Mouse (Mus musculus) liver, adult (tissue): ENCODE results near the gene Rcc1.

Experiments used
- GATA4 ChIP-seq: IDR thresholded peaks from 2 replicates; pipeline ENCODE4 v1.6.1; 2014; ENCODE audit warnings: mild to moderate bottlenecking, low read length; ENCODE audit not compliant: insufficient replicate concordance

Gene Rcc1

GRCm38 (mm10) chr4:132345843-132346212 lies 7.6 kb downstream of the Rcc1 start:
- no peak for TF ChIP-seq GATA4

GRCm38 (mm10) chr4:132345135-132345842 lies 8.1 kb downstream of the Rcc1 start:
- TF ChIP-seq GATA4: no peak

DNA sequence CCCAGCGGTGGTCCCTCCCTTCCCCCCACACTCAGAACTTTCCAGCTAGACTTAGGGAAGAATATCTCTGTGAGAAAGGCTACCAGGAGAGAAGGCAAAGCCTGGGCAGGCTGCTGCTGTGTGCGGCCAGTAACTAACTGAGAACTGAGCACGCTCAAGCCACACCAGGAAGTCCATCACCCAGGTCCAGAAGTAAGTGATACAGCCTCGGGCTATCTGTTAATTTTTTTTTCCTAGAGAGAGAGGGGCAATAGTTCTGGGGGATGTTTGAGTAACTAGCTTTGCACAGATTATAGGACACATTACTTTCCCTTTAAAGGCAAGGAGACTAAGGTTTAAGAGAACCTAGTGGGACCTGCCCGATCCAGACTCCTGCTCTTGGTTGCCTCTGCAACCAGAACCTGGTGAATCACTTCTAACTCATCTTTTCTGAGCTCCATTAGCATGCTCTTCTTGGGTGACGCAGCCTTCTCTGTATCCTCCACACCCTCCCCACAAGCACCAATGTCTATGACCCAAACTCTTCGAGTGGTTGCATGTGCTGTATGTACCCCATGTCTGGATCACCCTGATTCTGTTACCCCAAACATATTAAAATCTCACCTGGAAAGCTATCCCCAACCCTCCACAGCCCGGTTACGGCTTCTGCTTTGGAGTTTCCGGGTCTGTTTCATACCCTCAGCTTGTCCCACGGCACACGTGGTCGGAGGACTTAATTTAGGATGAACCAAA lies 8.8 kb downstream of the Rcc1 start:
- no peak for TF ChIP-seq GATA4

DNA sequence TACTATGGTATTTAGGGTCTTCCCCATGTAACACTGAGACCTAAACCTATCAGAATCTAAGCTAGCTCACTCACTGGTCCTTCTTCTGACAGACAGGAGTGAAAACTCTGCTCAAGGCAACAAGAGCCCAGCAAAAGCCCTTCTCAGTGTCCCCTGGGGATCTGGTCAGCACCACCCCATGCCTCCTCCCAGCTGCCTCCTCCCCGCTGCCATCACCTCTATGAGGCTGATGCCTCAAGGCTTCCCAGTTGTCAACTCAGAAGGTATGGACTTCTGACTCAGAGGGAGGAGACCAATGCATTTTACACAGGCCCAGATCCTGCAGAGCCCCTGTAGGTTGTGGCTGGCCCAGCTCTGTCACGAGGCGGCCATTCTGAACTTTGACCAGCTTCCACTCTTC lies 12.0 kb downstream of the Rcc1 start:
- TF ChIP-seq GATA4: no peak

DNA sequence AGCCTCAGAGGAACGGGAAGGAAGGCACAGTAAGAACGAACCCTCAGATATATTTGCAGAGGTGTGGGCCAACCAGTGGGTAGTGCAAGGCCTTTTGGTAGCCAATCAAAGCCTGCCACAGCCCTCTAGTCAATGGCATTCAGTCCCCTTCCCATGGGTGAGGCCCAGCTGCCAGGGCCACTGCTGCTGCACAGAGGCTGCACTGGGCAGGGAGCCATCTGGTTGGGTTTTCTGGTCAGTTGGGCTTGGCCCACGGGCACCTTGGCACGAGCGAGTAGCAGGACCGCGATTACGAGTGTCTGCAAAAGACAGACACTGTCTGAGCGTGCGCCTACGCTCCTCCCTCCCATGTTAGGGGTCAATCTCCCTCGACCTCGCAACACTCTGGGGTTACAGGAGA lies 14.5 kb downstream of the Rcc1 start:
- no peak for TF ChIP-seq GATA4

- TF ChIP-seq GATA4: no peak
These were observed 20.5 kb downstream of the Rcc1 start for GRCm38 (mm10) chr4:132332880-132333279.

DNA sequence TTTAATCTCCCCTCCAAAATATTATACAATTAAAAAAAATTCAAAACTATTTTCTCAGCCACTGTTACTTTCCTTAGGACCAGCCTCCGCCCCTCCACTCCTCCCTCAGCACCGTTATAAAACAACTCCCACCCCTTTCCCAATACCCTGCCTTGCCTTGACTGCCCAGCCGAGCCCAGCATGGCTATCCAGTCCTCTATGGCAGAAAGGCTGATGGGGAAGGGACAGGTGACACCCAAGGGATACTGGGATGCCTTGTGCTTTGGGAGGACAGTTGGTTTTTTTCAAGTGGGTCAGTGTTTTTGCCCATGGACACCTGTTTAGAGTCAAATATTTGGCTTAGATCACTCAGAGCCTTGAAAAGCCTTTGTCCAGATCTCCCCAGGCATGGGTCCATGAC lies 21.4 kb downstream of the Rcc1 start:
- no peak for TF ChIP-seq GATA4

DNA sequence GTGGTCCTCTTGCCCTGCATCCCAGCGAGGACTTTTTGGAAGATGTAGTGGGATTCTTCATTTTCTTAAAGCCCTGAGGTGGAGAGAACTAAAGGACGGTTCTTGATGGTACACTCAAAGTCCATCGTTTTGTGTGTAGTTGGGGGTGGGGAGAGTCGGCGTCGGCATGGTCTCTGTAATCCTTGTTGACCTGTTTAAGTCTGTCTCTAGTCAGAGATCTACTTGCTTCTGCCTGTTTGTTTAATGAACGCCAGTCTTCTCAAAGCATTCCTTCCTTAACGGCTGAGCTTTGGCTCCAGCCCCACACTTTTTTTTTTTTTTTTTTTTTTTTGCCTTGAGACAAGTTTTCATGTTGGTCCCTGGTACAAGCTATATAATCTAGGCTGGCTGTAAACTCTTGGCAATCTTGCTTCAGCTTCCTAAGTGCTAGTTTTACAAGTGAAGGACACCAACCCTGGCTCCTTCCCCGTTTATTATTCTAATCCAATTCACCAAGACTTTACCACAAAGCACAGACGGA lies 23.5 kb downstream of the Rcc1 start:
- TF ChIP-seq GATA4: no peak

DNA sequence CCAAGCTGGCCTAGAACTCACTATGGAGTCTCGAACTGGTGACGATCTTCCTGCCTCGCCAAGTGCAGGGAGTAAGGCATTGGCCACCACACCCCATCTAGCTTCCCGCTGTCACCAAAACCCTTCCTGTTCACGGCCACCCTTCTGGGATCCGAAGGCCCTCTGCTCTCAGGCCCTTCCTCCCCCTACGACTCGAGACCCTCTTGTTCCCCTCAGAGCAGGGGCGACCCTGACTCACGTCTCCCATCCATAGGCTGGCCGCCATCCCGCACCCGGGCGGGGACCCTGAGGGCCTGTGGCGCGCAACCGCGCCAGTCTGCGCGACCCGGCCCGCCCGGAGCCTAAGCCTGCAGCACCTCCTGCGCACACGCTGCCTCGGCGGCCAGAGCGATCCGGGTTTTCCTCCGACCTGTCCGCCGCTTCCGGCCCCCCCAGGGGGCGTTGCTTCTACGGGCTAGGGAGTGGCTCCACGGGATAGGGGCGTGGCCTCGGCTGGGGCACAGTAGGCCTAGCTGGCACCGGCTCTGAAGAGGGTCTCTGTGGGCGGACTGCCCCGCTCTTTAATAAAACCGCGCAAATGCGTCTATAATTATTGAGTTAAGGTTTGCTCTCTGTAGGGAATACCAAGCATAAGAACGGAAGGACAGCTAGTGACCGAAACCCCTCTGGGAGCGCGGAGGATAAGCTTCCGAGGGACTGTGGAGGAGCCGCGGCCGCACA lies 24.1 kb downstream of the Rcc1 start, which contains the start of gene Trnau1ap:
Gene Trnau1ap (minus strand): TSS at position 424 of the 720 bp plus-strand sequence.
- TF ChIP-seq GATA4: peak; percentile 14; the same call in 1 of the 2 replicates

- no peak for TF ChIP-seq GATA4
These were observed 24.9 kb downstream of the Rcc1 start for GRCm38 (mm10) chr4:132328391-132328982.

GRCm38 (mm10) chr4:132326481-132326880 lies 26.9 kb downstream of the Rcc1 start:
- TF ChIP-seq GATA4: no peak

DNA sequence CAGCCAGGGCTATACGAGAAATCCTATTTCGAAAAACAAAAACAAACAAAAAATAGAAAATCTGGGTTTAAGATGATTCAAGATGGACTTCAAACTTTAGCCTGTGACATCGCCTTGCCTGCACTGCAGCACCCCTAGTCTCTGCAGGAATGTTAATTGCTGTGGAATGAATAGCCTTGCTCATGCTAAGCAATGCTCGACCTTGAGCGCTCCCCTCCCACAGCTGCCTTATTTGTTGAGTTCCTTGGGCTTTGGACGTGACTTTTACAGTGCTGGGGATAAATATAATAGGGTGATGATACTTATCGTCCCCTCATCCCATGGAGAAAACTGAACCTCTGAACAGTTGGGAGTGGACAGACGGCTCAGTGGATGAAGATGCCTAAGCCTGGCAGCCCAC lies 37.7 kb downstream of the Rcc1 start:
- no peak for TF ChIP-seq GATA4

- no peak for TF ChIP-seq GATA4
These were observed 40.8 kb downstream of the Rcc1 start for GRCm38 (mm10) chr4:132312627-132313026.

- no peak for TF ChIP-seq GATA4
These were observed 41.6 kb downstream of the Rcc1 start for GRCm38 (mm10) chr4:132311801-132312200.

DNA sequence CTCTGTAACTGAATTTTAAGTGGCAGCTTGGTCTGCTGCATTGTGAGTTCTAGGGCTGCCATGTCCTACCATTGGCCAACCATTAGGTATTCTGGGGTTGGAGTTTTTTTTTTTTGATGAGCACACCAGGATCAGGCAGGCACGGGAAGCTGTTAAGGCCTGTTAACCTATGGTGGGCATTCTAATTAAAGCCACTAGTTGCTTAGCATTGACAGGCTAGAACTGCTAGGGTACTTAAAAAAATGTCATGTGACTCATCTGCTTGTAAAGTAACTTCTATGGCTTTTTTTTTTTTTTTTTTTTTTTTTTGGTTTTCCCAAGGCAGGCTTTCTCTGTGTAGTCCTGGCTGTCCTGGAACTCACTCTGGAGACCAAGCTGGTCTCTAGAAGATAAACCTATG lies 42.2 kb downstream of the Rcc1 start:
- TF ChIP-seq GATA4: no peak
